ENCODE assay signal across 9 mouse cellular contexts in genomic region chrX:19903962-19904930, GRCm38 (mm10).
DNase-seq lines count a peak whose midpoint lies in the region; ATAC-seq and TF ChIP-seq lines count a peak whose summit lies in the region.
"Had no signal": no experiment of that assay in that cellular context is flagged by ENCODE, and none has a peak within 500 bp of the region (broad histone marks: within the 10 kb centered on the region; RNA-seq: fewer than 3 reads in every experiment).

No protein-coding gene starts in this region.

- 58% methylated on average over 6 of the region's 6 CpGs for WGBS in hindbrain, embryonic 11.5 days
- 71% methylated on average over 6 of the region's 6 CpGs for WGBS in hindbrain, embryonic 10.5 days
- WGBS in heart, embryonic 12.5 days = 57% methylated on average over 6 of the region's 6 CpGs
- WGBS in kidney, postnatal 0 days = 62% methylated on average over 6 of the region's 6 CpGs
- WGBS in thymus, adult 2 months = 74% methylated on average over 6 of the region's 6 CpGs

- H3K27me3 ChIP-seq in hindbrain, embryonic 11.5 days (ENCODE audit: control insufficient read depth, insufficient read depth, low read length) = no peaks in the 10 kb centered on the region
- no peaks in the 10 kb centered on the region for H3K27me3 ChIP-seq in hindbrain, embryonic 10.5 days (ENCODE audit: insufficient read depth, poor library complexity, severe bottlenecking)
- no peaks in the 10 kb centered on the region for H3K27me3 ChIP-seq in heart, embryonic 12.5 days (replicated peaks)
- H3K27me3 ChIP-seq in kidney, postnatal 0 days (ENCODE audit: insufficient read depth, low read length) = no peaks in the 10 kb centered on the region
- H3K27me3 ChIP-seq in thymus, adult 2 months (ENCODE audit: control insufficient read depth, insufficient read depth, low read length) = no peaks in the 10 kb centered on the region
- H3K27me3 ChIP-seq: liver, embryonic 13.5 days had no signal

- no peak for DNase-seq in hindbrain, embryonic 11.5 days (ENCODE audit: low spot score)
- no peak for DNase-seq in hindbrain, embryonic 10.5 days (ENCODE audit: low spot score)
- DNase-seq in brain, adult 2 months (ENCODE audit: low read depth, low spot score) = peak; percentile 34
- DNase-seq in kidney, postnatal 0 days (ENCODE audit: low spot score) = peak; percentile 52
- DNase-seq in lung, postnatal 10 days = peak; percentile 58
- DNase-seq in thymus, adult 2 months = no peak
- DNase-seq: liver, embryonic 13.5 days had no signal

- TF ChIP-seq CTCF in kidney, postnatal 0 days (IDR thresholded peaks at IDR 0.05; ENCODE audit: low read depth) = no peak
- TF ChIP-seq CTCF in thymus, adult 2 months (IDR thresholded peaks at IDR 0.05; ENCODE audit: borderline replicate concordance, control insufficient read depth, extremely low read depth, insufficient read depth, low read length, poor library complexity) = no peak

- no peaks in the 10 kb centered on the region for H3K9me3 ChIP-seq in hindbrain, embryonic 11.5 days (ENCODE audit: control insufficient read depth, low read length)
- H3K9me3 ChIP-seq in hindbrain, embryonic 10.5 days = no peaks in the 10 kb centered on the region
- no peaks in the 10 kb centered on the region for H3K9me3 ChIP-seq in heart, embryonic 12.5 days (replicated peaks)
- H3K9me3 ChIP-seq in kidney, postnatal 0 days (replicated peaks; ENCODE audit: low read length) = no peaks in the 10 kb centered on the region
- H3K9me3 ChIP-seq: liver, embryonic 13.5 days had no signal

- H3K9ac ChIP-seq in hindbrain, embryonic 11.5 days (ENCODE audit: low read depth, low read length) = no peak overlapping the region
- H3K9ac ChIP-seq in heart, embryonic 12.5 days = no peak overlapping the region
- no peak overlapping the region for H3K9ac ChIP-seq in kidney, postnatal 0 days (ENCODE audit: low read depth, low read length)
- H3K9ac ChIP-seq: liver, embryonic 13.5 days had no signal

- no peak overlapping the region for H3K27ac ChIP-seq in hindbrain, embryonic 11.5 days (ENCODE audit: low read depth, low read length)
- H3K27ac ChIP-seq in hindbrain, embryonic 10.5 days = no peak overlapping the region
- no peak overlapping the region for H3K27ac ChIP-seq in heart, embryonic 12.5 days (ENCODE audit: poor library complexity, severe bottlenecking)
- no peak overlapping the region for H3K27ac ChIP-seq in kidney, postnatal 0 days
- no peak overlapping the region for H3K27ac ChIP-seq in thymus, adult 2 months (ENCODE audit: control insufficient read depth, insufficient read depth, low read length)
- H3K27ac ChIP-seq: liver, embryonic 13.5 days had no signal

- no peaks in the 10 kb centered on the region for H3K4me1 ChIP-seq in hindbrain, embryonic 11.5 days (replicated peaks; ENCODE audit: control insufficient read depth, insufficient read depth, low read length)
- H3K4me1 ChIP-seq in hindbrain, embryonic 10.5 days (replicated peaks) = peaks cover 10% of the 10 kb centered on the region
- peaks cover 5% of the 10 kb centered on the region; the same call in 1 of the 2 replicates for H3K4me1 ChIP-seq in heart, embryonic 12.5 days (replicated peaks)
- H3K4me1 ChIP-seq in kidney, postnatal 0 days (replicated peaks; ENCODE audit: insufficient read depth, low read length) = no peaks in the 10 kb centered on the region
- no peaks in the 10 kb centered on the region for H3K4me1 ChIP-seq in thymus, adult 2 months (replicated peaks; ENCODE audit: control insufficient read depth, insufficient read depth, low read length)
- H3K4me1 ChIP-seq: liver, embryonic 13.5 days had no signal

- no peak for TF ChIP-seq POLR2A in thymus, adult 2 months (IDR thresholded peaks at IDR 0.05; ENCODE audit: control insufficient read depth, extremely low read depth, insufficient read depth, low read length, poor library complexity)

- no peak overlapping the region for H3K4me3 ChIP-seq in hindbrain, embryonic 11.5 days (ENCODE audit: low read depth, low read length)
- no peak overlapping the region for H3K4me3 ChIP-seq in hindbrain, embryonic 10.5 days
- no peak overlapping the region for H3K4me3 ChIP-seq in heart, embryonic 12.5 days
- H3K4me3 ChIP-seq in kidney, postnatal 0 days (replicated peaks; ENCODE audit: low read depth, low read length) = no peak overlapping the region
- H3K4me3 ChIP-seq in thymus, adult 2 months (ENCODE audit: control insufficient read depth, insufficient read depth, low read length) = no peak overlapping the region
- H3K4me3 ChIP-seq: liver, embryonic 13.5 days had no signal

- no peaks in the 10 kb centered on the region for H3K36me3 ChIP-seq in hindbrain, embryonic 11.5 days (ENCODE audit: control insufficient read depth, insufficient read depth, low read length)
- no peaks in the 10 kb centered on the region for H3K36me3 ChIP-seq in hindbrain, embryonic 10.5 days
- no peaks in the 10 kb centered on the region for H3K36me3 ChIP-seq in heart, embryonic 12.5 days
- no peaks in the 10 kb centered on the region for H3K36me3 ChIP-seq in kidney, postnatal 0 days (ENCODE audit: insufficient read depth, low read length)
- H3K36me3 ChIP-seq in thymus, adult 2 months (ENCODE audit: control insufficient read depth, insufficient read depth, low read length) = no peaks in the 10 kb centered on the region
- H3K36me3 ChIP-seq: liver, embryonic 13.5 days had no signal

- ATAC-seq in hindbrain, embryonic 11.5 days (ENCODE audit: low FRiP score) = 0 out of 2 replicates have a peak, but pooled peaks have one; percentile 66
- ATAC-seq in heart, embryonic 12.5 days (ENCODE audit: insufficient number of reproducible peaks, low FRiP score) = no peak
- ATAC-seq in kidney, postnatal 0 days (replicated peaks; ENCODE audit: low FRiP score, low read depth) = peak; percentile 86
- ATAC-seq in activated CD4-positive, CD25-positive, alpha-beta regulatory T cell, adult 4 months = no peak

- H3K4me2 ChIP-seq in hindbrain, embryonic 11.5 days (replicated peaks; ENCODE audit: low read depth, low read length) = no peak overlapping the region
- 0 out of 2 replicates have a peak overlapping the region, but pooled peaks have one; percentile 4 for H3K4me2 ChIP-seq in heart, embryonic 12.5 days
- no peak overlapping the region for H3K4me2 ChIP-seq in kidney, postnatal 0 days (ENCODE audit: low read length)
- H3K4me2 ChIP-seq: liver, embryonic 13.5 days had no signal

Comparison
In these comparisons a context has a peak if more than half of its experiments do, and no peak if none do; other contexts are left out.
1. ATAC-seq: peak in hindbrain, embryonic 11.5 days (single experiment) and kidney, postnatal 0 days (single experiment); none in heart, embryonic 12.5 days (single experiment) and activated CD4-positive, CD25-positive, alpha-beta regulatory T cell, adult 4 months (single experiment).
2. DNase-seq: peak in brain, adult 2 months (single experiment), kidney, postnatal 0 days (single experiment) and lung, postnatal 10 days (single experiment); none in hindbrain, embryonic 11.5 days (single experiment), hindbrain, embryonic 10.5 days (single experiment) and thymus, adult 2 months (single experiment).